Mouse (Mus musculus) olfactory bulb, adult 2 months (tissue): ENCODE results near the gene Dnaic2. TPM values are rescaled to one million over a fixed set of nuclear protein-coding genes. Genes with fewer than 3 reads are reported as not detected.

Source experiments
- H3K27ac ChIP-seq: fragments of 200-500 bp; 2 replicates; pipeline ENCODE4 v1.5.1; 2012; ENCODE audit warnings: low read depth, low read length; ENCODE audit not compliant: insufficient read depth
- H3K4me1 ChIP-seq: fragments of 200-500 bp; 2 replicates; pipeline ENCODE4 v1.6.1; 2012; ENCODE audit warnings: low read length; ENCODE audit not compliant: control insufficient read depth, insufficient read depth
- H3K4me3 ChIP-seq: fragments of 200-500 bp; 2 replicates; pipeline ENCODE4 v1.5.1; 2012; ENCODE audit warnings: mild to moderate bottlenecking, low read depth, low read length, moderate library complexity; ENCODE audit not compliant: insufficient read depth
- CTCF ChIP-seq: fragments of 200-500 bp; IDR thresholded peaks from 2 replicates; pipeline ENCODE4 v1.5.1; 2012; ENCODE audit warnings: low read depth, mild to moderate bottlenecking, low read length, moderate library complexity; ENCODE audit not compliant: insufficient read depth
- POLR2A ChIP-seq: fragments of 200-500 bp; IDR thresholded peaks from 2 replicates; pipeline ENCODE4 v1.6.1; 2012; ENCODE audit warnings: mild to moderate bottlenecking, low read depth, low read length, moderate library complexity; ENCODE audit not compliant: insufficient read depth
- WGBS: fragments of 180-500 bp; shearing (Covaris S2); methylation state at CpG from one replicate; pipeline ENCODE4 v1.1.7; 2018; 5-methylcytosine and 5-hydroxymethylcytosine counted together
- polyA plus RNA-seq: library from polyadenylated mRNA; stranded (reverse); fragments of >200 nt; gene quantifications from 2 replicates; pipeline ENCODE4 v1.2.4, GENCODE M21; 2012; ENCODE audit warnings: low replicate concordance; ENCODE audit not compliant: missing spikeins, insufficient read depth, insufficient read length

The Dnaic2 gene
- not detected in 2 replicates for polyA plus RNA-seq

- 8% methylated on average over 34 of the region's 34 CpGs for WGBS
- TF ChIP-seq POLR2A (no peak), CTCF (no peak)
- H3K4me3 ChIP-seq, result peak within 1 kb of the TSS; percentile 24
- peaks cover 30% of the 10 kb centered on the region for H3K4me1 ChIP-seq
- no peak within 1 kb of the TSS for H3K27ac ChIP-seq
These were observed at the start of gene Dnaic2 for GRCm38 (mm10) chr11:114726965-114727825. Gene Dnaic2, plus strand, starts transcription at chr11:114727408.

DNA sequence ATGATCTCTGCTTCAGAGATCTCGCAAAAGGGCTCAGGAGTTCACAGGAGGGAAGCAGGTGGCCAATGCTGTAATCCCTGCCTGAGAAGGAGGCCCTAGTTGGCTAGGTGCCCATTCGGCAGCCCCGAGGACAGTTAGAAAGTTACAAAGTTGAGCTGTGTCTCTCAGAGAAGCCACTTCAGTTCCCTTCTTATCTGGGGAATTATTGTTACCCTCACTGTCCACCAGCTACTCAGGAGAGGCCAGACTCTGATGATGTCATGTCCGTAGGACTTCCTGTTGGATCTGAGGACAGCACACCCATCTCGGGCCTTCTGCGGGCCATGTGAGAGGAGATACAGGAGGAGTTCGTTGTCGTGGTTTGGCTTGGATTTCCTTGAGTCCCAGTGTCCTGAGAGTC is 47.6 kb upstream of the Dnaic2 start:
- no peak overlapping the region for H3K27ac ChIP-seq
- no peak overlapping the region for H3K4me3 ChIP-seq
- peaks cover 16% of the 10 kb centered on the region for H3K4me1 ChIP-seq
- no peak for TF ChIP-seq POLR2A
- no peak for TF ChIP-seq CTCF
- WGBS, result 67% methylated on average over 8 of the region's 8 CpGs

- Histone ChIP-seq H3K4me1 (peaks cover 19% of the 10 kb centered on the region), H3K4me3 (no peak overlapping the region), H3K27ac (no peak overlapping the region)
- WGBS, result 50% methylated on average over 10 of the region's 10 CpGs
- TF ChIP-seq POLR2A, result no peak
- TF ChIP-seq CTCF, result no peak
These were observed 46.9 kb upstream of the Dnaic2 start for GRCm38 (mm10) chr11:114680291-114680690.

GRCm38 (mm10) chr11:114681054-114681453 is 46.2 kb upstream of the Dnaic2 start:
- TF ChIP-seq CTCF (no peak), POLR2A (no peak)
- Histone ChIP-seq H3K4me3 (no peak overlapping the region), H3K27ac (no peak overlapping the region), H3K4me1 (peaks cover 11% of the 10 kb centered on the region)
- 87% methylated on average over 5 of the region's 5 CpGs for WGBS

- 96% methylated on average over 13 of the region's 13 CpGs for WGBS
- H3K27ac ChIP-seq, result no peak overlapping the region
- TF ChIP-seq CTCF, result no peak
- no peak for TF ChIP-seq POLR2A
- H3K4me1 ChIP-seq, result peaks cover 8% of the 10 kb centered on the region
- H3K4me3 ChIP-seq, result no peak overlapping the region
These were observed 44.8 kb upstream of the Dnaic2 start for GRCm38 (mm10) chr11:114682321-114682900.

DNA sequence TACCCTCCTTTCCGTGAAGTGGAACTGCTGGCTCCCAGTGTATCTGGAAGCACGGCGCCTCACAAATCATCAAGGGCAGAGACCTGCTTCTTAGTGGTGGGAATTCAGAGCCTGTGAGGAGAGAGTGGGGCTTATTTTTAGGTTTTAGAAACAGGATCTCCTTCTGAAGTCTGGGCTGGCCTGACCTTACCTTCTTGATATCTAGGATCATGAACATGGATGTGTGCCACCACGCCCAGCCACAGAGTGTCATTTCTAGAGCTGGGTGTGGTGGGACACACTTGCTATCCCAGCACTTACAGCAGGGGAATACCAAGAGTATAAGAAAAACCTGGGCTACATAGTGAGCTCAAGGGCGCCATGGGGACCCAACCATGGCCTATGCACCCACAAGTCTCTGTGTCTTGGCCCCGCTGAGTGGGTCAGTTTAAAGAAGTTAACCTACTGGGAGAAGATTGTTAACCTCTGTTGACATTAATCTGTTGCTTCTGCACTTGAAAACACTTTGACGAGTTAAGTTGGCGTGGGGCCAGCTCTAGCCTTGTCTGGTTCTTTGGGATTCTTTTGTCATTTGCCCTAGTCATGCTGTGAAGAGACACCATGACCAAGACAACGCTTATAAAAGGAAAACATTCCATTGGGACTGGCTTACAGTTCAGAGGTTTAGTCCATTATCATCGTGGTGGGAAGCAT is 44.0 kb upstream of the Dnaic2 start:
- Histone ChIP-seq H3K27ac (no peak overlapping the region), H3K4me1 (peaks cover 8% of the 10 kb centered on the region), H3K4me3 (no peak overlapping the region)
- 88% methylated on average over 10 of the region's 10 CpGs for WGBS
- TF ChIP-seq CTCF, result no peak
- TF ChIP-seq POLR2A, result no peak

GRCm38 (mm10) chr11:114683722-114684621 is 43.2 kb upstream of the Dnaic2 start:
- H3K27ac ChIP-seq, result no peak overlapping the region
- H3K4me1 ChIP-seq, result peaks cover 8% of the 10 kb centered on the region
- TF ChIP-seq POLR2A (no peak), CTCF (no peak)
- H3K4me3 ChIP-seq, result no peak overlapping the region
- WGBS, result 84% methylated on average over 20 of the region's 20 CpGs
